Mouse (Mus musculus): ENCODE measurements around the gene Bpifc. TPM values are rescaled to one million over a fixed set of nuclear protein-coding genes. Genes with fewer than 3 reads are reported as not detected.
A peak's percentile ranks its signal among the peaks of the same experiment; 100 is the strongest.

Gene Bpifc
- polyA plus RNA-seq, 1 experiment = not detected

GRCm38 (mm10) chr10:86026354-86026753 is 14.7 kb upstream of the Bpifc start:
- no peaks in the 10 kb centered on the region; the same call in 1 of the 2 replicates for H3K4me1 ChIP-seq (ENCODE audit: control insufficient read depth, insufficient read depth, insufficient read length, low read length)
- no peak overlapping the region for H3K4me3 ChIP-seq (ENCODE audit: insufficient read depth, low read depth, low read length)
- no peak overlapping the region for H3K27ac ChIP-seq (replicated peaks; ENCODE audit: low read depth, low read length)

DNA sequence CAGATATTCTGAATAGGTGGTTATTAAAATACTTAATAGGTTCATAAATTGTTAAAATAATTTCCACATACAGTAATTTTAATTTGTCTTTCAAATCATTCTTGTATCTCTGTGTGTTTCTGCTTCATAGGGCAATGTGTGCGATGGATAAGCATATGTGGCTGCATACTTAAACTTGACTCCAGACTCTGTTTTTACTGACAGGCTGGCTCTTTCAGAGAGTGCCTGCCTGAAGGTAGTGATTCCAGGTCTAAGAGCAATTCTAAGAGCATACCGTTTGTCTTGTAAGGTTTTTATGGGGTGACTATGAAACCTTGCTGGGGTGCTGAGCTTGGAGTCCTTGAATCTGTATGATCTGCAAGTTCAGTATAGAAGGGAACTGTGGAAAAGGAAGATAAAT is 14.2 kb upstream of the Bpifc start:
- Histone ChIP-seq H3K4me1 (ENCODE audit: control insufficient read depth, insufficient read depth, insufficient read length, low read length) (no peaks in the 10 kb centered on the region; the same call in 1 of the 2 replicates), H3K4me3 (ENCODE audit: insufficient read depth, low read depth, low read length) (no peak overlapping the region), H3K27ac (replicated peaks; ENCODE audit: low read depth, low read length) (no peak overlapping the region)

DNA sequence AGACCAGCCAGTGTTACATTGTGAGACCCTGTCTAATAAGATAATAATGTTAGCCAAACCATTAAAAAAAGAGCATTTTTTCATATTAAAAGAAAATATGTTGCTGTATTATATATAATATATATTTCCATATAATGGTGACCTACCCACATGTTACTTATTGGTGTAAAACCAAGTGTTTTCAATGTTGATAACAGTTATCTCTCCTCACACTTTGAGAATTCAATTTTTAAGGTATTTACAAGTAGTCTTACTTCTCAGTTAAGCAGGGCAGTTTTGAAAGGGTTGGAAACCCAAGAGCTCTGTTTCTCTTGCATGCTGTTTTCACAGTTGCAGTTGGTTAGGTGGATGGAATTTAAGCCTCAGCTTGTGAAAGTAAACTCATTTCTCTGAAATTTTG is 11.5 kb upstream of the Bpifc start:
- Histone ChIP-seq H3K27ac (replicated peaks; ENCODE audit: low read depth, low read length) (no peak overlapping the region), H3K4me3 (ENCODE audit: insufficient read depth, low read depth, low read length) (no peak overlapping the region)

GRCm38 (mm10) chr10:86022474-86022816 is 10.8 kb upstream of the Bpifc start:
- Histone ChIP-seq H3K4me1 (ENCODE audit: control insufficient read depth, insufficient read depth, insufficient read length, low read length) (no peaks in the 10 kb centered on the region), H3K4me3 (ENCODE audit: insufficient read depth, low read depth, low read length) (peak overlapping the region; percentile 98), H3K27ac (replicated peaks; ENCODE audit: low read depth, low read length) (peak overlapping the region; percentile 92; the same call in 1 of the 2 replicates)

More for the DNA sequence above, 11.5 kb upstream of the Bpifc start:
- H3K4me1 ChIP-seq (ENCODE audit: control insufficient read depth, insufficient read depth, insufficient read length, low read length) = no peaks in the 10 kb centered on the region; the same call in 1 of the 2 replicates

GRCm38 (mm10) chr10:86021749-86022473 is 10.2 kb upstream of the Bpifc start, which contains the start of gene Fbxo7:
Fbxo7 (plus strand) TSS chr10:86021972.
- peak within 1 kb of the TSS; percentile 98 for H3K4me3 ChIP-seq (ENCODE audit: insufficient read depth, low read depth, low read length)
- H3K27ac ChIP-seq (replicated peaks; ENCODE audit: low read depth, low read length) = peak within 1 kb of the TSS; percentile 92
- no peaks in the 10 kb centered on the region for H3K4me1 ChIP-seq (ENCODE audit: control insufficient read depth, insufficient read depth, insufficient read length, low read length)

- Histone ChIP-seq H3K4me1 (ENCODE audit: control insufficient read depth, insufficient read depth, insufficient read length, low read length) (no peaks in the 10 kb centered on the region), H3K27ac (replicated peaks; ENCODE audit: low read depth, low read length) (0 out of 2 replicates have a peak overlapping the region, but pooled peaks have one; percentile 25), H3K4me3 (ENCODE audit: insufficient read depth, low read depth, low read length) (peak overlapping the region; percentile 36)
Observed at GRCm38 (mm10) chr10:86021408-86021748, 9.7 kb upstream of the Bpifc start.

DNA sequence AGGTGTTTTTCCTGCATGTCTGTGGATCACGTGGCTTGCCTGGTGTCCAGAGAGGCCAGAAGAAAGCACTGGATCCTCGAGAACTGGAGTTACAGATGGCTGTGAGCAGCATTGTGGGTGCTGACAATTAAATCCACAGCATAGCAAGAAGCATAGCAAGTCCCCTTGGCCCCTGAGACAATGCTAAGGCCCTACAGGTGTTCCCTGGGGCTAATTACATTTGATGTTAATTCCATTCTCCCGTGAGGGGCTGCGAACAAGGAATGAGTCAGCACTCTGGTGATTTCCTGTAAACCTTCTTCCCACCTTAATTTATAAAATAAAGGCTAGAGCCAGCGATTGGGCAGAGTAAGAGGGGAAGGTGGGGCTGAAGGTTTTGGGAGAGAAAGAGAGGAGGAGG is 7.1 kb upstream of the Bpifc start:
- H3K4me3 ChIP-seq (ENCODE audit: insufficient read depth, low read depth, low read length) = no peak overlapping the region
- no peaks in the 10 kb centered on the region for H3K4me1 ChIP-seq (ENCODE audit: control insufficient read depth, insufficient read depth, insufficient read length, low read length)
- no peak overlapping the region for H3K27ac ChIP-seq (replicated peaks; ENCODE audit: low read depth, low read length)

DNA sequence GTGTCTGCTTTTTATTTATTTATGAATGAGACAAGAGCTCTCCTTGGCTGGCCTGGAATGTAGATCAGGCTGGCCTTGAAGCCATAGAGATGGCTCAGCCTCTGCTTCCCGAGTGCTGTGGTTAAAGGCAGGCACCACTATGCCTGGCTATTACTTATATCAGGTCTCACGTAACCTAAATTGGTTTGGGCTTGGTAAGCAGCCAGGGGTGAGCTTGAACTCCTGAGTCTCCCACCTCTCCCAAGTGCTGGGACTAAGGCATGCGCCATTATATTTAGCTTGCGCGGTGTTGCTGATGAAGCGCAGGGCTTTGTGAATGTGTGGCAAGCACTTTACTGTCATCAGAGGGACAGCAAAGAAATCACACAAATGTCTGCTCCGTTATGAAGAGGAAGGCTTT is 6.1 kb upstream of the Bpifc start:
- H3K4me3 ChIP-seq (ENCODE audit: insufficient read depth, low read depth, low read length) = no peak overlapping the region

GRCm38 (mm10) chr10:86011172-86011571 is 523 bp downstream of the Bpifc start:
- Histone ChIP-seq H3K27ac (replicated peaks; ENCODE audit: low read depth, low read length) (no peak overlapping the region), H3K4me1 (ENCODE audit: control insufficient read depth, insufficient read depth, insufficient read length, low read length) (no peaks in the 10 kb centered on the region), H3K4me3 (ENCODE audit: insufficient read depth, low read depth, low read length) (no peak overlapping the region)

More for the DNA sequence above, 6.1 kb upstream of the Bpifc start:
- H3K27ac ChIP-seq (replicated peaks; ENCODE audit: low read depth, low read length) = no peak overlapping the region
- H3K4me1 ChIP-seq (ENCODE audit: control insufficient read depth, insufficient read depth, insufficient read length, low read length) = no peaks in the 10 kb centered on the region

DNA sequence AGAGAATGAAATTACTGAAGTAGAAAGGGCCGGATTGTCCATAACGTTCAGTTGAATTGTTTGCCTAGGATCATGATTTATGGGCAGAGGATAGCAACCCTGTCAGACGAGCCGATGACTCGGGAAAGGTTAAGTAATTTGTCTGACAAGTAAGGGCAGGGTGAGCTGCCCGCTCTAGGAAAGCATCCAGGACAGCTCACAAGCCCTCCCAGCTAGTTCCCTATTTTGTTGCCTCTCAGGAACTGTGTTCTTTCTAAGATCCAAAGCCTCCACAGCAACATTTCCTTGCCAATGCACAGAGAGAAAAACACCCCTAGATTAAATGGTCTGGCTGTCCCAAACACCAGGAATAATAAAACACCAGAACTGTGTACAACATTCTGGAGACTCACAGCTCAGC is 1.1 kb downstream of the Bpifc start:
- H3K27ac ChIP-seq (replicated peaks; ENCODE audit: low read depth, low read length) = no peak overlapping the region
- H3K4me1 ChIP-seq (ENCODE audit: control insufficient read depth, insufficient read depth, insufficient read length, low read length) = no peaks in the 10 kb centered on the region
- H3K4me3 ChIP-seq (ENCODE audit: insufficient read depth, low read depth, low read length) = no peak overlapping the region

- Histone ChIP-seq H3K4me1 (ENCODE audit: control insufficient read depth, insufficient read depth, insufficient read length, low read length) (no peaks in the 10 kb centered on the region), H3K4me3 (ENCODE audit: insufficient read depth, low read depth, low read length) (no peak overlapping the region), H3K27ac (replicated peaks; ENCODE audit: low read depth, low read length) (no peak overlapping the region)
Observed at GRCm38 (mm10) chr10:86009688-86010087, 2.0 kb downstream of the Bpifc start.

DNA sequence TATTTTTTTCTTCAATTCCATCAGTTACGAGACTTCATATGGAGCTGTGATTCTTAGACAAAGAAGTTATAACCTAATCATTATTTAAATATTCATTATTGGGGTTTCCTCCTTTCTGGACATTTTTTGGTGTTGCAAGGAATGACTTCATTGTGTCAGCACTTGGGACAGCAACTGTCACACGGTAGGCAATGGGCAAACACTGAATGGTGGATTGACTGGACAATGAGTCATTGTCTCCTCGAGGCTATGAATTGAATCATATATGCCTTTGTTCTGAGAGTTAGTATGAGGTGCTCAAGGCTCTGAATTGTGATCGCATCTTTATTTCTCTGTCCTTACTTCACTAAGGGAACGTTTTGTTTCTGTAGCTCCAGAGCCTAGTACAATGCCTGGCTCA is 5.2 kb downstream of the Bpifc start:
- Histone ChIP-seq H3K4me3 (ENCODE audit: insufficient read depth, low read depth, low read length) (no peak overlapping the region), H3K27ac (replicated peaks; ENCODE audit: low read depth, low read length) (no peak overlapping the region), H3K4me1 (ENCODE audit: control insufficient read depth, insufficient read depth, insufficient read length, low read length) (no peaks in the 10 kb centered on the region)

DNA sequence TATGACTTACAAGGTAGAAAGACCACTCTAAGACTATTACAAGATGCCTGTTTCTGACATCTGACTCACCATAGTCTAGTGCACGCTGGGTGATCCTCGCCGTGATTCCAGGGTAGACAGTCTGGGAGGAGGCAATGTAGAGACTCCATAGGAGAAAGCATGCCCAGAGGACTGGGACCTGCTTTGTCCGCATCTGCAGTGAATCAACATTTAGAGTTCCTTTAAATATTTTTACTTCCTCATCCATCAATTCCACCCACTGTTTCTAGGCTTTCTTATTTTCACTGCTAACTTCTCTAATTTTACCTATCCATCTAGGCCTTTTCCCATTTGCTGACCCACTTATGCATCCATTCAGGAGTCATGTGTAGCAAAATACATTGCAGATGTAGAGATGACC is 11.2 kb downstream of the Bpifc start:
- no peak overlapping the region for H3K27ac ChIP-seq (replicated peaks; ENCODE audit: low read depth, low read length)
- no peaks in the 10 kb centered on the region for H3K4me1 ChIP-seq (ENCODE audit: control insufficient read depth, insufficient read depth, insufficient read length, low read length)
- H3K4me3 ChIP-seq (ENCODE audit: insufficient read depth, low read depth, low read length) = no peak overlapping the region

DNA sequence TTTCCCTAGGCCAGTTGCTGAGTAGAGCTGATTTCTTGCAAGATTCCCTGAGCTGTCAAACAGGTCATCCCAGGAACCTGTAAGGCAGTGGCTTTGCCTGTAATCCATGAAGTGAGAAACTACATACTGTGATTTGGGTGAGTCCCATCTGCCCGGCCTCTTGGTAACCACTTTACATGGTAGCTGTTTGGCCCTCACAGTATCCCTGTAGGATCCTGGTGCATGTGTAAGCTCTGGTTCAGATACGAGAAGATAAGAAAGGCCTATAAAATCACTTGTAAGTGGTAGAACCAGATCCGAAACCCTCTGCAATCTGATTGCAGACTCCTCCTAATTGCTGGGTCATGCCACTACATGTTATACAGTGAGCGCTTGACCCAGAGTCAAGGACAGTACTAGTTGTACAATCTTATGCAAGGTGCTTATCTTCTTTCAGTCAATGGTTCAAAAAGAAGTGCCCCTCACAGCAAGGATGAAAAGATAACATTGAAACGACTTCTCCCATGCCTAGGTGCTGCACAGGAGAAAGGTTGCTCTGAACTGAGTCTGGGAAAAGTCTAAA is 17.1 kb downstream of the Bpifc start:
- Histone ChIP-seq H3K27ac (replicated peaks; ENCODE audit: low read depth, low read length) (no peak overlapping the region), H3K4me3 (ENCODE audit: insufficient read depth, low read depth, low read length) (no peak overlapping the region), H3K4me1 (ENCODE audit: control insufficient read depth, insufficient read depth, insufficient read length, low read length) (no peaks in the 10 kb centered on the region)

DNA sequence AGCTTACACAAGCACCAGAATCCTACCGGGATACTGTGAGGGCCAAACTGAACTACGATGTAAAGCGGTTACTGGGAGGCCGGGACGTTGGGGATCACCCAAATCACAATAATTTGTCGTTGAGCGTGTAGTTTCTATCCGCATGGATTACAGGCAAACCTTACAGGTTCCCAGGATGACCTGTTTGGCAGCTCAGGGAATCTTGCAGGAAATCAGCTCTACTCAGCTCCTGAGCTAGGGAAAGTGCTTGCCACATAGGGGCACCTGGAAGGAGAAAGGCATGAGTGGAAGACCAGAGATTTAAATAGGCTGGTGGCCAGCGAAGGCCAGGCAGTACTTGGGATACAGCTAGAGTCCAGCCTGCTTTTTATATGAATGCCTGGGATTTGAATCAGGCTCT is 17.9 kb downstream of the Bpifc start:
- Histone ChIP-seq H3K27ac (replicated peaks; ENCODE audit: low read depth, low read length) (no peak overlapping the region), H3K4me3 (ENCODE audit: insufficient read depth, low read depth, low read length) (no peak overlapping the region), H3K4me1 (ENCODE audit: control insufficient read depth, insufficient read depth, insufficient read length, low read length) (no peaks in the 10 kb centered on the region)

- Histone ChIP-seq H3K27ac (replicated peaks; ENCODE audit: low read depth, low read length) (no peak overlapping the region), H3K4me3 (ENCODE audit: insufficient read depth, low read depth, low read length) (no peak overlapping the region), H3K4me1 (ENCODE audit: control insufficient read depth, insufficient read depth, insufficient read length, low read length) (no peaks in the 10 kb centered on the region)
Observed at GRCm38 (mm10) chr10:85992412-85992811, 19.3 kb downstream of the Bpifc start.
